Mouse (Mus musculus) ES-Bruce4 (cell line): Measurements from ENCODE around the gene Yipf1.

Experiments
- CTCF ChIP-seq: IDR thresholded peaks from one replicate; pipeline ENCODE4 v1.8.1; 2011; ENCODE audit warnings: low read depth, low read length
- POLR2A ChIP-seq: IDR thresholded peaks from one replicate; pipeline ENCODE4 v1.8.1; 2011; ENCODE audit warnings: low read length; ENCODE audit not compliant: insufficient read depth

GRCm38 (mm10) chr4:107280843-107281475 lies 33.2 kb upstream of the Yipf1 start:
- no peak for TF ChIP-seq POLR2A
- TF ChIP-seq CTCF = no peak
